Mouse (Mus musculus): ENCODE results near the gene Mfrp. TPM values are rescaled to one million over a fixed set of nuclear protein-coding genes. Genes with fewer than 3 reads are reported as not detected.

Mfrp gene
- polyA plus RNA-seq, 1 experiment: 0.12 TPM

DNA sequence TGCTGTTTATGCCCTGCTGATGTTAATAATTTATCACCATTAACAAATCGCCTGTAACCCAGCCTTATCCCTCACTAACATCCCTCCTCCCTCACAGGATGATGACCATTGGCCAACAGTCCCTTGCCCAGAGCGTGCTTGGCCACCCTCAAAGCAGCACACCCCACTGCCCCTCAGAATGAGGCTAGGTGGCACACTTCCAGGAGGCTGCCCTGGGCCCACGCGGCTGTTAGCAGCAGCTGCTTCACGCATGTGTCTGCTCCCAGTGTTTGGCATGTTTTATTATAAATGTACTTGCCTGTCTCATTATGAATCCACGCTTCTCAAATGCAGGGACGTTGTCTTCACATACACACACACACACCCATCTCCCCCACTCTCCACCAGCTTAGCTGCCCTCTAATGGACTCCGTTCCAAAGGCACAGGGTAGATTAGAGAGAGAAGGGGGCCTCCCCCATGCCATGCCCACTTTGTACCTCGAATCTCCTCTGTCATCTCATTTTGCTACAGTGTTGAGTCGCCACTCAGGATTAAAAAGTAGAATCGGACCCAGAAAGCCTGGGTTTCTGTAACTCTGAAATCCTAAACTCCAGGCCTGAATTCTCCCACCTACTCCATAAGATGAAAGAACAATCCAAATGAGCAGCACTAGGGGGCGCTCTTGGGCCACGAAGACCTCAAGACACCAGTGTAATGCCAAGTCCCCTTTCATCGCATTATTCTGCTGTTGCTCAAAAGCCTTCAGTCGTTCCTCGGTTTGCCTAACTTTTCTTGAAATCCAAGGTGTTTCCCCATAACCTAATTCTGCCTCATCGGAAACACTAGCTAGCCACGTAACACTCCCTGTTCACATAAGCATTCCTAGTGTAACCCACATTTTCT, 24.3 kb downstream of the Mfrp start:
- Histone ChIP-seq H3K27ac (ENCODE audit: insufficient read depth, low read length) (0 out of 2 replicates have a peak overlapping the region, but pooled peaks have one; percentile 4), H3K4me3 (ENCODE audit: insufficient read depth, low read length) (no peak overlapping the region), H3K4me1 (ENCODE audit: control insufficient read depth, insufficient read depth, low read length) (peaks cover 10% of the 10 kb centered on the region)
- TF ChIP-seq CTCF (IDR thresholded peaks at IDR 0.05; ENCODE audit: borderline replicate concordance, insufficient read depth, low read length) (peak; percentile 63; the same call in 1 of the 2 replicates), POLR2A (IDR thresholded peaks at IDR 0.05; ENCODE audit: low read depth, low read length) (no peak)

DNA sequence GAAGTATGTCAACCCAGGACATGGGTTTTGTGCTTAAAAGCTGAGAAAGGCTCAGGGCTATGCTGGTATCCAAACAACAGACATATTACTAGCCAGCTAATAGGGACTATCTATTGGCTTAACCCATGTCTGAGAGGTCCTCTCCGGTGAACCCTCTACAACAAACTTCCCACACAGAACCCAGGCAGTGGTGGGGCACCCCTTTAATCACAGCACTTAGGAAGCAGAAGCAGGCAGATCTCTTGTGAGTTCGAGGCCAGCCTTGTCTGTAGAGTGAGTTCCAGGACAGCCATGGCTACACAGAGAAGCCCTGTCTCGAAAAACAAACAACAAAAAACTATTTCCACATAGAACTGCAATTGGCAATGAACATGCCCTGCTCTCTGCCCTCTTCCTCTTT, 25.2 kb downstream of the Mfrp start:
- no peak overlapping the region for H3K4me3 ChIP-seq (ENCODE audit: insufficient read depth, low read length)
- H3K4me1 ChIP-seq (ENCODE audit: control insufficient read depth, insufficient read depth, low read length): peaks cover 10% of the 10 kb centered on the region
- H3K27ac ChIP-seq (ENCODE audit: insufficient read depth, low read length): no peak overlapping the region
- TF ChIP-seq POLR2A (IDR thresholded peaks at IDR 0.05; ENCODE audit: low read depth, low read length) (no peak), CTCF (IDR thresholded peaks at IDR 0.05; ENCODE audit: borderline replicate concordance, insufficient read depth, low read length) (no peak)

DNA sequence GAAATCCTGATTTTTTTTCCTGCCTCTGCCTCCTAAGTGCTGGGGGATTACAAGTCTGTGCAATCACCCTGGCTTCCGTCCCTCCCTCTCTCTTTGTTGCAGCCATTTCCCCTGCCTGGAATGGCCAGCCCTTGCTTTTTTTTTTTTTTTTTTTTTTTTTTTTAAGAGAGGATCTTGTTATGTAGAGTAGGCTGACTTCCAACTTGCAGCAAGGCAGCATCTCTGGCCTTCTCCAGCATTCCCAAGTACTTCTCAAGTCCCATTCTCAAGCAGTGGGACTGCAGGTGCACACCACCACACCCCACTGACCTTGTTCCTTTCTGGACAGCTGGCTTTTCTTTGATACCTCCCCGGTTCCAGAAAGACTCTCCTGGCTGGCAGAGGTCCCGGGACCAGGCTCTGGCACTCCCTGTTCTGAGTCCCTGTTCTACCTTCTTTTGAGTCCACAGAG, 25.8 kb downstream of the Mfrp start:
- no peak for TF ChIP-seq CTCF (IDR thresholded peaks at IDR 0.05; ENCODE audit: borderline replicate concordance, insufficient read depth, low read length)
- no peak for TF ChIP-seq POLR2A (IDR thresholded peaks at IDR 0.05; ENCODE audit: low read depth, low read length)
- peaks cover 10% of the 10 kb centered on the region for H3K4me1 ChIP-seq (ENCODE audit: control insufficient read depth, insufficient read depth, low read length)

DNA sequence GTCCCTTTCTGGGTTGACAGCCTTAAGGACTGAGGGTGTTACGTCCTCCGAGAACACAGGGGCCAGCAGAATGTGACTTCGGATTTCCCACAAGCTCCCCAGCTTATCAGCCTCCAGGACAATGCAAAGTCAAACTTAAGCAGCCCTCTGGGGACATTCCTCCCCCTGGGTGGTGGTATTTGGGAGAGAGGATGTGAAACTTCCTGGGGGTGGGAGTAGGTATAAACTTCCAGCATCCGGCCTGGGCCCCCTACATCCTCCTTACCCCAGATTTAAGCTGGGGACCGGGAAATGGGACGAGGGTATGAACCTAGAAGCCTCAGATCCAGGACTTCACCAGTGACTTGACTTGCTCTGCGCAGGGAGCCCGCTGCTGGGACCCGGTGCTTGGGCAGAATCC, 28.1 kb downstream of the Mfrp start:
- Histone ChIP-seq H3K27ac (ENCODE audit: insufficient read depth, low read length) (peak overlapping the region; percentile 93), H3K4me1 (ENCODE audit: control insufficient read depth, insufficient read depth, low read length) (peaks cover 10% of the 10 kb centered on the region), H3K4me3 (ENCODE audit: insufficient read depth, low read length) (peak overlapping the region; percentile 11; the same call in 1 of the 2 replicates)
- no peak for TF ChIP-seq POLR2A (IDR thresholded peaks at IDR 0.05; ENCODE audit: low read depth, low read length)
- no peak for TF ChIP-seq CTCF (IDR thresholded peaks at IDR 0.05; ENCODE audit: borderline replicate concordance, insufficient read depth, low read length)

More for the DNA sequence above, 25.8 kb downstream of the Mfrp start:
- H3K4me3 ChIP-seq (ENCODE audit: insufficient read depth, low read length): no peak overlapping the region
- no peak overlapping the region for H3K27ac ChIP-seq (ENCODE audit: insufficient read depth, low read length)

DNA sequence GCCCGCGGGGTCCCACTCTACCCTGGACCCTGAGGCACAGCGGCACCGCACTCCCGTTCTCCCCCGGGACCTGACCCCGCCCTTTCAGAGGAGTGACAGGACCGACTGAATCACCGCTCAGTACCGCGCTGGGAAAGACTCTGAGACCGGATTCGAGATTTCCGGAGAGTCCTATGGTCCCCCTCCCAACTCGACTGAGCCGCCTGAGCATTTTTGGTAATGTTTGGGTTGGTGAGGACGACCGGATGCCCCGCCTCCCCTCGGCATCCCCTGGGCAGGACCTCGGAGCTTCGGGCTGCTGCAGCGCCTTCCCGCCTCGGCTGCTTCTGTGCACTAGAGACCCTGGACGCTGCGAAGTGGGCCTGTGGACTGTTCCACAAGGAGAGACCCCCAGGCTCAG, 28.5 kb downstream of the Mfrp start:
- peaks cover 10% of the 10 kb centered on the region for H3K4me1 ChIP-seq (ENCODE audit: control insufficient read depth, insufficient read depth, low read length)
- peak overlapping the region; percentile 93 for H3K27ac ChIP-seq (ENCODE audit: insufficient read depth, low read length)
- peak overlapping the region; percentile 11; the same call in 1 of the 2 replicates for H3K4me3 ChIP-seq (ENCODE audit: insufficient read depth, low read length)
- TF ChIP-seq CTCF (IDR thresholded peaks at IDR 0.05; ENCODE audit: borderline replicate concordance, insufficient read depth, low read length) (no peak), POLR2A (IDR thresholded peaks at IDR 0.05; ENCODE audit: low read depth, low read length) (peak; percentile 66)

DNA sequence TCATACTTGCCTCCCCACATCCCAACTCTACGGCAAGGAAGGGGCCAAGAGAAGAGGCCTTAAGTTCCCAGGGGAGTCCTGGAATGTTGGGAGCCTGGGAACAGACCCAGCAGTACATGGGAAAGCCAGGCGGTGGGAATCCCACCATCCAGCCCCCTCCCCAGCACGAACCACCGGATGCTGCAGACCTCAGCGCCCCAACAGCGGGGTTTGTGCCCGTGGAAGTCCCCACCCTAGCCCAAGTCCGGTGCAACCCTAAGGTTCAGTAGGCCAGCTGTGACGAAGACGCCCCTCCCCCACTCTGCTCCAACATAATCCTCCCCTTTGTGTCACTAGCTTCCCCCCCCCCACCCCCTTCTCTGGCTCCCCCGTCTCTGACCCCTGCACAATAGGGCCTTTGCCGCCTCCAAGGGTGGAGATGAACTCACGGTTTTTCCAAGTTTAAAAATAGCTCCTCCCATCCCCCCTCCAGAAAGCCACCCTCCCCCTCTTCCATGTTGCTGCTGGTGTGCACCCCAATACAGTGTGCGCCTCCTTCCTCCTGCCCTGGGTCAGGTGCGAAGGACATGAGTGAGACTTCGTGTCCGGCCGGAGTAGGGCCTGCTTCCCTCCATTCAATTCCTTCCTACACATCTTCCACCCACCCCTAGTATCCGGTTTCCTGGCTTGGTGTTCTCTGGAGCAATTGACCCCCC, 29.2 kb downstream of the Mfrp start:
- H3K4me1 ChIP-seq (ENCODE audit: control insufficient read depth, insufficient read depth, low read length): peaks cover 10% of the 10 kb centered on the region
- TF ChIP-seq CTCF (IDR thresholded peaks at IDR 0.05; ENCODE audit: borderline replicate concordance, insufficient read depth, low read length) (no peak), POLR2A (IDR thresholded peaks at IDR 0.05; ENCODE audit: low read depth, low read length) (no peak)

DNA sequence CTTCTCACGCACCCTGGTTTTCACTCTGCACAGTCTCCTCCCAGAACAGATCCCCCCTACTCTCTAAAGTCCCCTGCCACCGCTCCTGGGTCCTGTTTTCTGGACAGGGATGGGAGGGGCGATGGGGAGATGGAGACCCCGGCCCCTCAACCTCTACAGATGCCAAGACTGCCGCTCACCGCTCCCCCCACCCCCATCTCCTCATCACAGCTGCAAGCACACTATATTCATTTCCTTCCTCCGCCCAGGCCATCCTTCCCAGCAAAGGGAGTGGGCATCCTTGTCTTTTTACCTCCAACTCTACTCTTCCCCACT, 29.7 kb downstream of the Mfrp start:
- Histone ChIP-seq H3K4me1 (ENCODE audit: control insufficient read depth, insufficient read depth, low read length) (peaks cover 8% of the 10 kb centered on the region), H3K27ac (ENCODE audit: insufficient read depth, low read length) (no peak overlapping the region; the same call in 1 of the 2 replicates)

More for the DNA sequence above, 29.2 kb downstream of the Mfrp start:
- no peak overlapping the region for H3K4me3 ChIP-seq (ENCODE audit: insufficient read depth, low read length)
- H3K27ac ChIP-seq (ENCODE audit: insufficient read depth, low read length): peak overlapping the region; percentile 91

DNA sequence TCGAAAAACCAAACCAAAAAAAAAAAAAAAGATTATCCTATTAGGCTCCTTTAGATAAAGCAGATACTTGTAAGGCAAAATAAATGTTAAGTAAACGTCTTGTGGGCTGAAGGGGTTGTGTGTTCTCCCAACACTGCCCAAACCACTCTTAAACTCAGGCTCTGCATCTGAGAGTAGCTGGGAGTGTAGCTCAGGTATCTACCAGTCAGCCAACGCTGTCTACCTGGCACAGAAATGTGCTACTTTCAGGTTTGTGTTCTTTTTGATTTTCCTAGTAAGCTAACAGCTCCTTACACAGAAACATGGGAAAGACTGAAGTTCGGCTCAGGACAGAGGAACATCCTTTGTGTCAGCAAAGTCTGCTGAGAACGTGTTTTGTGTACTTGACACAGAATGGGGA, 30.7 kb downstream of the Mfrp start:
- Histone ChIP-seq H3K4me3 (ENCODE audit: insufficient read depth, low read length) (no peak overlapping the region), H3K27ac (ENCODE audit: insufficient read depth, low read length) (no peak overlapping the region), H3K4me1 (ENCODE audit: control insufficient read depth, insufficient read depth, low read length) (peaks cover 6% of the 10 kb centered on the region; the same call in 1 of the 2 replicates)
- no peak for TF ChIP-seq POLR2A (IDR thresholded peaks at IDR 0.05; ENCODE audit: low read depth, low read length)
- no peak for TF ChIP-seq CTCF (IDR thresholded peaks at IDR 0.05; ENCODE audit: borderline replicate concordance, insufficient read depth, low read length)

More for the DNA sequence above, 29.7 kb downstream of the Mfrp start:
- H3K4me3 ChIP-seq (ENCODE audit: insufficient read depth, low read length): no peak overlapping the region
- no peak for TF ChIP-seq CTCF (IDR thresholded peaks at IDR 0.05; ENCODE audit: borderline replicate concordance, insufficient read depth, low read length)
- no peak for TF ChIP-seq POLR2A (IDR thresholded peaks at IDR 0.05; ENCODE audit: low read depth, low read length)

DNA sequence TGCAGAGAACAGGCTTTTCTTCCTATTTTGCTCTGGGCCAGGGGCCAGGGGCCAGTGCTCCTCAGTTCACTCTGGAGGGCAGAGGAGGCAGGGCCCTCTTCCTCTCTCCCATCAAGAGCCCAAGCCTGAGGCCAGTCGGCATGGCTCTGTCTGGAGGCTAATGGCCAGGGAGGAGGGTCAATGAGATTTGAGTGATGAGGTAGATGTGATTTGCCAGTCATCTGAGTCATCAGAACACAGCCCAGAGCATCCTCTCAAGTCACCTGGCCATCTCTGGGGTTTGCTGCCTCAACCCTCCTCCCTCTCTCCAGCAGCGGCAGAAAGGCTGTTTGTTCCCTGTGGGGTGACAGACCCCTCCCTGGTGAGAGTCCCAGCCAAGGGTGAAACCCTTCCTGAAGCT, 31.8 kb downstream of the Mfrp start:
- TF ChIP-seq POLR2A (IDR thresholded peaks at IDR 0.05; ENCODE audit: low read depth, low read length) (no peak), CTCF (IDR thresholded peaks at IDR 0.05; ENCODE audit: borderline replicate concordance, insufficient read depth, low read length) (no peak)
- Histone ChIP-seq H3K4me3 (ENCODE audit: insufficient read depth, low read length) (peak overlapping the region; percentile 39; the same call in 1 of the 2 replicates), H3K4me1 (ENCODE audit: control insufficient read depth, insufficient read depth, low read length) (peaks cover 6% of the 10 kb centered on the region; the same call in 1 of the 2 replicates), H3K27ac (ENCODE audit: insufficient read depth, low read length) (peak overlapping the region; percentile 10; the same call in 1 of the 2 replicates)

Data from embryonic fibroblast, embryonic 13.5 days (primary cell).